Mouse (Mus musculus) layer of hippocampus, postnatal 14 days (tissue): ENCODE data around the gene Vmn1r88. TPM values are rescaled to one million over a fixed set of nuclear protein-coding genes. Genes with fewer than 3 reads are reported as not detected.

Experiments used
- DNase-seq, 2 experiments: peaks; one replicate each; pipeline ENCODE4 v3.0.0; 2021 to 2022; ENCODE audit warnings: low spot score in 2 of 2, mixed read lengths in 1 of 2
- long read RNA-seq, 2 experiments: library from polyadenylated mRNA; stranded (forward); transcript quantifications; one replicate each; pipeline ENCODE4 v2.0.0; 2021
- total RNA-seq, 2 experiments: library from RNA; stranded (reverse); gene quantifications; 2 replicates each; pipeline ENCODE4 v1.2.3; 2021

Gene Vmn1r88
- total RNA-seq = under 1 TPM; 0.21 to 0.23 TPM
- long read RNA-seq, experiment 1 = 0 reads
- long read RNA-seq, experiment 2 = 0 reads

DNA sequence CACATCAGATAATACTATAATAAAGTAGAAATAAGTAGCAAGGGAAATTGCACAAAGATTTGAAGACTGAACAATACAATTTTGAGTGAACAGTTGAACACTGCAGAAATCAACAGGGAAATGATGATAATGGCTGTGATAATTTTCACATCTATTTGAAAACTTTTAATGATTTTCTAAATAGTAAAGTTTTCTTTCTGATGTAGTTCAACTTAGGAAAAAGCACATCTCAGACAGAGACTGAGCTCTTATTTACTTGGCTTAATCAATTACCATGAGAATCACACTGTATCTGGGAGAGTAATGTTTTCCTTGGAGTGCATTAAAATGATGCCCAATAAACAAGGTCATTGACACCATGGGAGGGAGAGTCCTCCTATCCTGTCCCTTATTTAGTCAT lies at the start of gene Vmn1r88:
Vmn1r88 (plus strand) TSS at position 301 of the 400 bp plus-strand sequence.
- no peak for DNase-seq

DNA sequence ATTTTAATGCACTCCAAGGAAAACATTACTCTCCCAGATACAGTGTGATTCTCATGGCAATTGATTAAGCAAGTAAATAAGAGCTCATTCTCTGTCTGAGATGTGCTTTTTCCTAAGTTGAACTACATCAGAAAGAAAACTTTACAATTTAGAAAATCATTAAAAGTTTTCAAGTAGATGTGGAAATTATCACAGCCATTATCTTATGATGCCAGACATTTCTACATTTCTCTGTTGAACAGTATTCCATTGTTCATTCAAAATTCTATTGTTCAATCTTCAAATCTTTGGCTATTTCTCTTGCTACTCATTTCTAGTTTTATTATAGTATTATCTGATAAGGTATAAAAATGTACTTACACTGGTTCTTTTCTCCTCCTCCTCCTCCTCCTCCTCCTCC lies 39.6 kb upstream of the Vmn1r88 start, which contains the start of gene Vmn1r86:
Vmn1r86 (minus strand) TSS at position 101 of the 400 bp plus-strand sequence.
- DNase-seq = no peak

DNA sequence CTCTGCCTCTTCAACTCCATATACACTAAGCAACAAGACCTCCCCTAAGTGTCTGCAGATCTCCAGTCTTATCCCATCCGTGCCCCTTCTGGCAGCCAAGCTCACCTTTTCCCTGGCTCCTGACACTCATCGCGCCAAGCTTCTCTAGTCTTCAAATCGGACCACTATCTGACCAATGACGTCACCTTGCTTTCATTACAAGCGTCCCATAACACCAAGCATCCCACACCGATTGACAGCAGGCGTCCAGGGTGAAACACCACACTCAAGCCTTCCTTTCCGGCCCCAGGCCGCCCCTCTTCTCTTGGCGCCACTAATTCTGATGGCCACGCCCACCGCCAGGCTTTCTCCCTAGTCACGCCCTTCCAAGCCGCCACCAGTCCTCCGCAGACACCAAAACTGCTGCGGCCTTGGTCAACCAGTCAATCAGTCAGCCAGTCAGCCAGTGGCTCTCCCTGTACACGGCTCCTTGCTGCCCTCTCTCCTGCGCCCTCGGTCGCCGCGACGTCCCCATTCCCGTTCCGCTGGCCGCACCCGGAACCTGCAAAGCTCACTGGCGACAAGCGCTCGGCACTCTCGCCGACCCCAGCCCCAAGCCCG lies 35.7 kb upstream of the Vmn1r88 start:
- peak in 1 of 2 experiments; percentile 0 for DNase-seq

DNA sequence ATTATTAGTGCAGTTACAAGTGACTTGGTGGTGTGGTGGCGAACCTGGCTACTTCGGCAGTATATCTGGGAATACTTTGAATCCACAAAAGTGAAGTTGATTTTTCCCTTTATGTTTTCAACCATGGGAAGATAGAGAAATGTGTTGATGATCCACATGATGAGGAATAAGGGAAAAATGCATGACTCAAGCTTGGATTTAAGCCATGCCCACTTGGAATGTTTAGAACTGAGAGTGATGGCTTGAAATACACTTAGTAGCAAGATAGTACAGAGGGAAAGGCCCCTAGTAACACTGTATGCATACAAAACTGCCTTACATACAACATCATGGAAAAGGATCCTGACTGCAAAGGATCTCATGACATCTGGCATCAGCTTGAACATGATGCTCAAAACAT lies 27.5 kb upstream of the Vmn1r88 start:
- DNase-seq = no peak

DNA sequence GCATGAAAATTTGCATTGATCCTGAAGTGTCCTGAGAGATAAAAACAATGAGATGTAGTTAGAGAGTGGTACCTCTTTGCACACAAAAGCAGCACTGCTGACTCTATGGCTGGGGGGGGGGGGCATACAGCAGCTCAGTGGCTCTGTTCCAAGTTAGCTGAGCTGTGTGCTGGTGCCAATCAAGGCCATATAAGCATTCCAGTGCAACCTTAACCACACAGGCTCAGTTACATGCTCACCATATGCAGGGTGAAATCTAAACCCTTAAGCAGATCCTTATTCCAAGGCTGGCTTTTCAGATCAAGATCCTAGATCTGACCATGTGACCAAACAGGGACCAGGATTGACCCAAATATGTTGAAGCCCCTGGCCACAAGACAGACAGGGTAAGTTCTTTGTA lies 22.0 kb upstream of the Vmn1r88 start:
- DNase-seq = no peak

DNA sequence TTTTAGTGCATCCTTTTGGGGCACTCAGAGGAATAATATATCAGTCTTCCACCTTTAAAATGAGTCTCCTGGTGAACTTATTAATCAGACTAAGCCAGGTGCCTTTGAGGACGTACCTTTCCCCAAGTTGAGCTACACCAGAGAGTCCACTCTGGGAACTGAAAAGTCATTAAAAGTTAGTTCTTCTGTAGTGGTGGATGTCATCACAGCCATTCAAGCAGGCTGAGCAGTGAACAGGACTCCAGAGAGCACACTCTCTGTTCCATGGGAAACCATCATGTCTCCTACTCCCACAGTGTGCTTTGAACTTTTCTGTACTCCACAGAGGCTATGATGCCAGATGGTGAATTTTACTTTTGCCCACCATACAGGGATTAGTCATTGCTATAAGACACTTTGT lies 19.3 kb upstream of the Vmn1r88 start, which contains the start of gene Vmn1r87:
Vmn1r87 (minus strand) TSS at position 101 of the 400 bp plus-strand sequence.
- DNase-seq = no peak

DNA sequence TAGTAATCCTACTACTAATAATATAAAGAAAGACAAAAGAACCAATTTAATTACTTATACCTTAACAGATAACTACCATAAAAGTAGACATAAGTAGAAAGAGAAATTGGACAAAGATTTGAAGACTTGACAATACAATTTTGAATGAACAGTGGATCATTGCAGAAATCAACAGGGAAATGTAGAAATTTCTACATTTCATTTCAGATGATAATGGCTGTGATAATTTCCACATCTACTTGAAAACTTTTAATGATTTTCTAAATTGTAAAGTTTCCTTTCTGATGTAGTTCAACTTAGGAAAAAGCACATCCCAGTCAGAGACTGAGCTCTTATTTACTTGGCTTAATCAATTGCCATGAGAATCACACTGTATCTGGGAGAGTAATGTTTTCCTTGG lies 53.4 kb downstream of the Vmn1r88 start, which contains the start of gene Vmn1r89:
Vmn1r89 (plus strand) TSS at position 301 of the 400 bp plus-strand sequence.
- DNase-seq = no peak

Other genes starting within 250 kb of the Vmn1r88 start
- 100 to 1,000 TPM; 418 to 457 TPM for gene Rps5, start 237.3 kb upstream of the Vmn1r88 start, total RNA-seq
- gene Rnf225, start 232.2 kb upstream of the Vmn1r88 start, total RNA-seq = 1 to 10 TPM in 1 of 2 experiments, under 1 TPM in 1; 0.92 to 1.2 TPM
- 10 to 100 TPM; 12.0 to 13.5 TPM for gene Zfp324, start 193.7 kb upstream of the Vmn1r88 start, total RNA-seq
- gene Zfp446, start 181.7 kb upstream of the Vmn1r88 start, total RNA-seq = 1 to 10 TPM; 8.3 to 9.1 TPM
- under 1 TPM in 1 of 2 experiments, not detected in 1; 0.26 TPM for gene Slc27a5, start 161.4 kb upstream of the Vmn1r88 start, total RNA-seq
- gene Trim28, start 160.5 kb upstream of the Vmn1r88 start, total RNA-seq = 100 to 1,000 TPM; 236 to 244 TPM
- gene Zbtb45, start 149.5 kb upstream of the Vmn1r88 start, total RNA-seq = 10 to 100 TPM; 27.8 to 30.9 TPM
- gene Chmp2a, start 124.8 kb upstream of the Vmn1r88 start, total RNA-seq = 100 to 1,000 TPM; 143 to 149 TPM
- 100 to 1,000 TPM; 199 to 212 TPM for gene Ube2m, start 121.3 kb upstream of the Vmn1r88 start, total RNA-seq
- gene Mzf1, start 104.8 kb upstream of the Vmn1r88 start, total RNA-seq = 10 to 100 TPM; 13.7 to 17.4 TPM
- gene Vmn1r85, start 64.4 kb upstream of the Vmn1r88 start, total RNA-seq = not detected
- not detected for gene Vmn1r86, start 39.7 kb upstream of the Vmn1r88 start, total RNA-seq
- not detected for gene Vmn1r87, start 19.4 kb upstream of the Vmn1r88 start, total RNA-seq
- not detected for gene Vmn1r89, start 53.5 kb downstream of the Vmn1r88 start, total RNA-seq
- gene Lig1, start 117.7 kb downstream of the Vmn1r88 start, total RNA-seq = 1 to 10 TPM; 7.1 to 9.5 TPM
- gene Zswim9, start 119.2 kb downstream of the Vmn1r88 start, total RNA-seq = 10 to 100 TPM; 12.0 to 12.2 TPM
- gene Pla2g4c, start 165.1 kb downstream of the Vmn1r88 start, total RNA-seq = under 1 TPM; 0.41 to 0.48 TPM
- gene Cabp5, start 238.6 kb downstream of the Vmn1r88 start, total RNA-seq = under 1 TPM in 1 of 2 experiments, not detected in 1; 0.18 TPM